In the genomic region with DNA sequence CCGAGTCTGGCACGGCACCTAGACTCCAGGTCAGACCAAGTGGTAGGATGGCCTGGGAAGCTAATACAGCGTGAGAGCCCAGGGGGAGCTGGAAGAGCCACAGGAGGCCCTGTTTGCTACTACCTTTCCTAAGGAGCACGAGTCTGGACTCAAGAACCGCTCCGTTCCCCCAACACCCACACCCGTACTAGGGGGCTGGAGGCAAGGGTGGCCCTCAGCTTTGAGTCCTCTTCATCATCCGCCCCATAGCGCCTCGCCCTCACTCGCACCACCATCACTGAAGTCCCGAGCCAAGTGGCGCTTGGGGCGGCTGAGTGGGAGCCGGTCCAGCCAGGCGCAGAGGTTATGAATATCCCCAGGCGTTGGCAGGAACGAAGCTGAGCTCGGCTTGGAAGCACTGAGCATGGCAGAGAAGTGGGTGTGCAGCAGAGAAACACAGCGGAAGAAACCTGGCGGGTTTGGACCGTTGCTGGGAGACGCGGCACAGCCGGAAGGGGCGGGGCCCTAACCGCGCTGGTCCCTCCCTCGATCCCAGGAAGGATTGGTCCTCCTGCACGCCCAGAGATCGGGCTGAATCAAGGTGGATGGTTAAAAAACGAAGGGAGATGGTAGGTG, we compare ENCODE assay signal across 8 mouse cellular contexts. TPM values are rescaled to one million over a fixed set of nuclear protein-coding genes. Genes with fewer than 3 reads are reported as not detected.
A peak's percentile ranks its signal among the peaks of the same experiment; 100 is the strongest.
DNase-seq lines count a peak whose midpoint lies in the region; ATAC-seq and TF ChIP-seq lines count a peak whose summit lies in the region.

A gene (minus strand): TSS at position 478 of the 615 bp plus-strand sequence.

- no peak within 1 kb of the TSS for H3K27ac ChIP-seq in CH12.LX (ENCODE audit: insufficient read depth, low read depth)
- H3K27ac ChIP-seq in forebrain, embryonic 14.5 days (ENCODE audit: low read depth, low read length): no peak within 1 kb of the TSS
- H3K27ac ChIP-seq in liver, embryonic 13.5 days: no peak within 1 kb of the TSS
- no peak within 1 kb of the TSS for H3K27ac ChIP-seq in stomach, embryonic 14.5 days (ENCODE audit: low read length)

- ATAC-seq in forebrain, embryonic 14.5 days: peak; percentile 97
- ATAC-seq in liver, embryonic 13.5 days (ENCODE audit: low read depth): peak; percentile 77
- peak; percentile 89 for ATAC-seq in stomach, embryonic 14.5 days (ENCODE audit: insufficient number of reproducible peaks, insufficient read depth, low FRiP score, low read depth)

- peaks cover 13 to 66% of the 10 kb centered on the region in 2 experiments for H3K4me1 ChIP-seq in CH12.LX (ENCODE audit: control insufficient read depth in 1 of 2, insufficient read depth in 2 of 2)
- 0 out of 2 replicates have a peak, but pooled peaks cover 2% of the 10 kb centered on the region for H3K4me1 ChIP-seq in forebrain, embryonic 14.5 days (ENCODE audit: control insufficient read depth, insufficient read depth, low read length)
- peaks cover 12% of the 10 kb centered on the region for H3K4me1 ChIP-seq in liver, embryonic 13.5 days (replicated peaks)
- H3K4me1 ChIP-seq in stomach, embryonic 14.5 days (ENCODE audit: control insufficient read depth, insufficient read depth, low read length): no peaks in the 10 kb centered on the region

- TF ChIP-seq POLR2A in CH12.LX (IDR thresholded peaks at IDR 0.05; ENCODE audit: low read depth, low read length): no peak

- no peak within 1 kb of the TSS for H3K4me2 ChIP-seq in CH12.LX (ENCODE audit: insufficient read depth, low read depth, poor library complexity, severe bottlenecking)
- peak within 1 kb of the TSS; percentile 68 for H3K4me2 ChIP-seq in forebrain, embryonic 14.5 days (ENCODE audit: low read length)
- peak within 1 kb of the TSS; percentile 79 for H3K4me2 ChIP-seq in liver, embryonic 13.5 days
- peak within 1 kb of the TSS; percentile 76 for H3K4me2 ChIP-seq in stomach, embryonic 14.5 days (replicated peaks; ENCODE audit: low read depth, low read length)

- dilution Hi-C loops in CH12.LX (cut with MboI; ENCODE audit: extremely low pct_ligation_motif_present, extremely low pct_unique_long_range_greater_than_20kb, low sequenced_read_pairs): no loop called here

- TF ChIP-seq EP300 in CH12.LX (IDR thresholded peaks at IDR 0.05; ENCODE audit: low read length): no peak

- H3K4me3 ChIP-seq in CH12.LX (replicated peaks in 1 of 3; ENCODE audit: low read depth in 2 of 3, low read length in 2 of 3, poor library complexity in 1 of 3): no peak within 1 kb of the TSS
- H3K4me3 ChIP-seq in forebrain, embryonic 14.5 days (ENCODE audit: low read depth, low read length): peak within 1 kb of the TSS; percentile 42
- H3K4me3 ChIP-seq in liver, embryonic 13.5 days (replicated peaks): peak within 1 kb of the TSS; percentile 58
- peak within 1 kb of the TSS; percentile 51 for H3K4me3 ChIP-seq in stomach, embryonic 14.5 days (ENCODE audit: low read depth, low read length)

- no peaks in the 10 kb centered on the region for H3K27me3 ChIP-seq in CH12.LX (replicated peaks)
- H3K27me3 ChIP-seq in forebrain, embryonic 14.5 days (replicated peaks; ENCODE audit: control insufficient read depth, insufficient read depth, low read length): no peaks in the 10 kb centered on the region
- H3K27me3 ChIP-seq in liver, embryonic 13.5 days: no peaks in the 10 kb centered on the region
- H3K27me3 ChIP-seq in stomach, embryonic 14.5 days (ENCODE audit: control insufficient read depth, insufficient read depth, low read length): no peaks in the 10 kb centered on the region

- H3K79me2 ChIP-seq in CH12.LX (replicated peaks; ENCODE audit: control insufficient read depth, extremely low read depth, insufficient read depth, poor library complexity, severe bottlenecking): no peaks in the 10 kb centered on the region

- in situ Hi-C loops in CH12.LX (cut with MboI; ENCODE audit: low pct_ligation_motif_present, low pct_unique_long_range_greater_than_20kb, low sequenced_read_pairs): no loop called here

- DNase-seq in CH12.LX (ENCODE audit: extremely low read depth): no peak
- DNase-seq in cerebellum, adult 11-12 months: peak; percentile 81
- peak; percentile 92 for DNase-seq in forebrain, embryonic 14.5 days (ENCODE audit: low spot score)
- peak; percentile 78 to 83 for DNase-seq in heart, postnatal 10 days
- DNase-seq in kidney, postnatal 36 days: peak; percentile 84 to 90
- peak; percentile 52 for DNase-seq in liver, embryonic 13.5 days
- DNase-seq in neural tube, embryonic 10.5 days (ENCODE audit: extremely low spot score, low spot score): peak; percentile 80

- no peaks in the 10 kb centered on the region for H3K9me3 ChIP-seq in CH12.LX (replicated peaks; ENCODE audit: low read length)
- H3K9me3 ChIP-seq in forebrain, embryonic 14.5 days (replicated peaks; ENCODE audit: control insufficient read depth, low read length): no peaks in the 10 kb centered on the region
- H3K9me3 ChIP-seq in liver, embryonic 13.5 days (replicated peaks): no peaks in the 10 kb centered on the region
- no peaks in the 10 kb centered on the region for H3K9me3 ChIP-seq in stomach, embryonic 14.5 days (ENCODE audit: control insufficient read depth, low read depth, low read length)

- H3K36me3 ChIP-seq in CH12.LX (replicated peaks in 1 of 2; ENCODE audit: control insufficient read depth in 1 of 2, insufficient read depth in 1 of 2, low read length in 1 of 2): peaks cover 34 to 46% of the 10 kb centered on the region in 2 experiments
- 0 out of 2 replicates have a peak, but pooled peaks cover 3% of the 10 kb centered on the region for H3K36me3 ChIP-seq in forebrain, embryonic 14.5 days (ENCODE audit: control insufficient read depth, insufficient read depth, low read length)
- no peaks in the 10 kb centered on the region for H3K36me3 ChIP-seq in liver, embryonic 13.5 days
- no peaks in the 10 kb centered on the region for H3K36me3 ChIP-seq in stomach, embryonic 14.5 days (ENCODE audit: control insufficient read depth, insufficient read depth, low read length)

- H3K9ac ChIP-seq in CH12.LX (ENCODE audit: insufficient read depth, low read depth): no peak within 1 kb of the TSS
- peak within 1 kb of the TSS; percentile 63 for H3K9ac ChIP-seq in forebrain, embryonic 14.5 days (ENCODE audit: low read length)
- H3K9ac ChIP-seq in liver, embryonic 13.5 days: peak within 1 kb of the TSS; percentile 49
- no peak within 1 kb of the TSS; the same call in 1 of the 2 replicates for H3K9ac ChIP-seq in stomach, embryonic 14.5 days (replicated peaks; ENCODE audit: low read depth, low read length)

- intact Hi-C loops in heart, postnatal 10 days (cut with DNase I): no loop called here

- no peak for TF ChIP-seq CTCF in CH12.LX (conservative IDR thresholded peaks at IDR 0.05 in 1 of 2, IDR thresholded peaks at IDR 0.05 in 1 of 2; ENCODE audit: low read depth in 2 of 2, low read length in 2 of 2)

- 2% methylated on average over 32 of the region's 32 CpGs for WGBS in forebrain, embryonic 14.5 days
- WGBS in liver, embryonic 13.5 days (ENCODE audit: insufficient replicate concordance): 7% methylated on average over 32 of the region's 32 CpGs
- WGBS in stomach, embryonic 14.5 days: 4% methylated on average over 32 of the region's 32 CpGs

- no peak for TF ChIP-seq RAD21 in CH12.LX (IDR thresholded peaks at IDR 0.05; ENCODE audit: low read depth, low read length)

TF ChIP-seq in CH12.LX, 34 proteins besides CTCF, POLR2A, EP300 and RAD21:
- TF ChIP-seq POLR2AphosphoS2 (IDR thresholded peaks at IDR 0.05; ENCODE audit: low read depth, low read length) (no peak), ZMIZ1 (IDR thresholded peaks at IDR 0.05; ENCODE audit: low read depth, low read length) (0 out of 2 replicates have a peak, but pooled peaks have one; percentile 32)

RNA-seq across cellular contexts. Expression of the gene that starts here (rescaled TPM):
- total RNA-seq in CH12.LX (2012; rRNA removed) (0.13 and 0.38 TPM in 2 replicates), CH12.LX (2014; rRNA removed) (not detected in 2 replicates)
- polyA plus RNA-seq in CH12.LX (2012; ENCODE audit: insufficient read length, low read depth): 0.21 and 0.33 TPM in 2 replicates
- 0.51 and 0.86 TPM in 2 replicates for polyA plus RNA-seq in forebrain, embryonic 14.5 days (2014; fragmentation: Nextera tagmentation; extraction: Ambion mirVana)
- total RNA-seq in heart, postnatal 10 days (2021): not detected
- not detected in 2 replicates for polyA plus RNA-seq in liver, embryonic 13.5 days (2015; fragmentation: Nextera tagmentation; extraction: Ambion mirVana)
- 0.28 and 0.49 TPM in 2 replicates for polyA plus RNA-seq in stomach, embryonic 14.5 days (2014; fragmentation: Nextera tagmentation; extraction: Ambion mirVana)

Comparison
In these comparisons a context has a peak if more than half of its experiments do, and no peak if none do; other contexts are left out.
1. Peak in DNase-seq, ATAC-seq, H3K4me3 ChIP-seq, H3K9ac ChIP-seq and H3K4me2 ChIP-seq in forebrain, embryonic 14.5 days; RNA of the gene not detected or under 1 TPM.
2. Peak in DNase-seq in heart, postnatal 10 days; RNA of the gene not detected or under 1 TPM.
3. Peak in DNase-seq, ATAC-seq, H3K4me3 ChIP-seq, H3K9ac ChIP-seq and H3K4me2 ChIP-seq in liver, embryonic 13.5 days; RNA of the gene not detected or under 1 TPM.
4. Peak in ATAC-seq, H3K4me3 ChIP-seq and H3K4me2 ChIP-seq in stomach, embryonic 14.5 days; RNA of the gene not detected or under 1 TPM.